Comparison of ENCODE assay signal across 25 mouse cellular contexts in genomic region chr14:47663844-47664469, GRCm38 (mm10). TPM values are rescaled to one million over a fixed set of nuclear protein-coding genes. Genes with fewer than 3 reads are reported as not detected.
A peak's percentile ranks its signal among the peaks of the same experiment; 100 is the strongest.
DNase-seq lines count a peak whose midpoint lies in the region; ATAC-seq lines count a peak whose summit lies in the region.
"Had no signal": no experiment of that assay in that cellular context is flagged by ENCODE, and none has a peak within 500 bp of the region (broad histone marks: within the 10 kb centered on the region; RNA-seq: fewer than 3 reads in every experiment).

No protein-coding gene starts in this region.

- 93% methylated on average over 11 of the region's 11 CpGs for WGBS in forebrain, embryonic 10.5 days

- no peak for DNase-seq in frontal cortex, adult 2 months (ENCODE audit: extremely low spot score in 1 of 2, low spot score in 1 of 2)
- DNase-seq in thymus, postnatal 0 days (ENCODE audit: low spot score), result peak; percentile 66
- DNase-seq in thymus, postnatal 36 days, result no peak
- DNase-seq in skeletal muscle tissue, adult 2 months (ENCODE audit: low read depth, low spot score), result peak; percentile 35
- DNase-seq in layer of hippocampus, adult 11-12 months (ENCODE audit: low spot score), result no peak
- DNase-seq in forebrain, embryonic 10.5 days (ENCODE audit: extremely low spot score, low spot score), result no peak
- DNase-seq: adrenal gland, adult 2 months; adrenal gland, postnatal 14 days; cerebellum, adult 11-12 months; cerebellum, adult 9-11 months; cerebellum, postnatal 25 days; gastrocnemius, postnatal 36 days; heart, adult 2 months; heart, postnatal 14 days; heart, postnatal 4 days had no signal

- no peaks in the 10 kb centered on the region for H3K4me1 ChIP-seq in forebrain, embryonic 10.5 days
- H3K4me1 ChIP-seq: embryonic facial prominence, embryonic 12.5 days; embryonic facial prominence, embryonic 15.5 days; forebrain, embryonic 12.5 days; heart, embryonic 10.5 days had no signal

- H3K9me3 ChIP-seq in forebrain, embryonic 10.5 days, result no peaks in the 10 kb centered on the region
- H3K9me3 ChIP-seq: embryonic facial prominence, embryonic 12.5 days; embryonic facial prominence, embryonic 15.5 days; forebrain, embryonic 12.5 days; forebrain, embryonic 15.5 days; heart, embryonic 10.5 days; heart, embryonic 13.5 days had no signal

- H3K36me3 ChIP-seq in forebrain, embryonic 10.5 days (replicated peaks), result peaks cover 57% of the 10 kb centered on the region

- H3K27ac ChIP-seq in forebrain, embryonic 10.5 days, result no peak overlapping the region
- H3K27ac ChIP-seq: embryonic facial prominence, embryonic 12.5 days; embryonic facial prominence, embryonic 15.5 days; forebrain, embryonic 12.5 days; forebrain, embryonic 15.5 days; heart, adult 2 months; heart, embryonic 10.5 days; heart, embryonic 13.5 days; hindbrain, embryonic 14.5 days; hindbrain, postnatal 0 days had no signal

- H3K27me3 ChIP-seq in forebrain, embryonic 10.5 days (ENCODE audit: poor library complexity, severe bottlenecking), result no peaks in the 10 kb centered on the region
- H3K27me3 ChIP-seq: embryonic facial prominence, embryonic 12.5 days; embryonic facial prominence, embryonic 15.5 days; forebrain, embryonic 12.5 days; forebrain, embryonic 15.5 days; heart, embryonic 13.5 days had no signal

- no peak overlapping the region for H3K4me3 ChIP-seq in forebrain, embryonic 10.5 days
- H3K4me3 ChIP-seq: embryonic facial prominence, embryonic 12.5 days; embryonic facial prominence, embryonic 15.5 days; forebrain, embryonic 12.5 days; forebrain, embryonic 15.5 days; heart, adult 2 months; heart, embryonic 10.5 days; heart, embryonic 13.5 days had no signal

- ATAC-seq in frontal cortex, adult (ENCODE audit: low TSS enrichment), result peak; percentile 74
- ATAC-seq: forebrain, embryonic 15.5 days; hindbrain, postnatal 0 days; inflammation-experienced regulatory T-cells, adult 6 months had no signal

RNA-seq across cellular contexts. Expression of gene Ktn1, which starts 15.7 kb away (rescaled TPM):
- 52.6 and 61.2 TPM in 2 replicates for polyA plus RNA-seq in frontal cortex, adult 2 months (2012; rRNA removed)
- 46.3 and 61.9 TPM in 2 replicates for polyA plus RNA-seq in thymus, postnatal 0 days (2015; fragmentation: Nextera tagmentation; extraction: Ambion mirVana)
- 66.5 and 68.7 TPM in 2 replicates for polyA plus RNA-seq in forebrain, embryonic 10.5 days (2016; fragmentation: Nextera tagmentation; extraction: Ambion mirVana)

Comparison
In these comparisons a context has a peak if more than half of its experiments do, and no peak if none do; other contexts are left out.
1. DNase-seq: peak in thymus, postnatal 0 days (single experiment) and skeletal muscle tissue, adult 2 months (single experiment); none in frontal cortex, adult 2 months (0 of 2), thymus, postnatal 36 days (0 of 2), layer of hippocampus, adult 11-12 months (single experiment) and forebrain, embryonic 10.5 days (single experiment).